Mouse (Mus musculus) hematopoietic stem cell, adult 5-6 weeks (primary cell): ENCODE data around the gene Tsga10ip. TPM values are rescaled to one million over a fixed set of nuclear protein-coding genes. Genes with fewer than 3 reads are reported as not detected.

Source experiments
- ATAC-seq, 2 experiments: fragments of 125-278 bp in 1 of 2; replicated peaks in 1 of 2; 2 replicates each; pipeline ENCODE4 v1.8.0; 2016 to 2017; ENCODE audit warnings: inconsistent platforms in 2 of 2, mild to moderate bottlenecking in 2 of 2, moderate number of reproducible peaks in 2 of 2, low read depth in 1 of 2, moderate TSS enrichment in 1 of 2; ENCODE audit not compliant: low FRiP score in 2 of 2, poor library complexity in 2 of 2, severe bottlenecking in 2 of 2, insufficient read depth in 1 of 2, low TSS enrichment in 1 of 2
- total RNA-seq: library from RNA; stranded (forward); fragments of 172-1452, 232-1000 nt; gene quantifications from 2 replicates; pipeline ENCODE4 v1.2.3, GENCODE M21; 2017

Gene Tsga10ip
- total RNA-seq, 1 experiment from 2014 or later = 0.30 TPM

GRCm38 (mm10) chr19:5425906-5426565 lies 23.7 kb upstream of the Tsga10ip start:
- no peak for ATAC-seq

GRCm38 (mm10) chr19:5424782-5425741 lies 22.7 kb upstream of the Tsga10ip start, which contains the start of the genes Drap1 and AI837181:
Gene Drap1 (minus strand): TSS chr19:5424979.
Gene AI837181 (plus strand): TSS chr19:5425144.
- ATAC-seq = peak; percentile 70 to 72

DNA sequence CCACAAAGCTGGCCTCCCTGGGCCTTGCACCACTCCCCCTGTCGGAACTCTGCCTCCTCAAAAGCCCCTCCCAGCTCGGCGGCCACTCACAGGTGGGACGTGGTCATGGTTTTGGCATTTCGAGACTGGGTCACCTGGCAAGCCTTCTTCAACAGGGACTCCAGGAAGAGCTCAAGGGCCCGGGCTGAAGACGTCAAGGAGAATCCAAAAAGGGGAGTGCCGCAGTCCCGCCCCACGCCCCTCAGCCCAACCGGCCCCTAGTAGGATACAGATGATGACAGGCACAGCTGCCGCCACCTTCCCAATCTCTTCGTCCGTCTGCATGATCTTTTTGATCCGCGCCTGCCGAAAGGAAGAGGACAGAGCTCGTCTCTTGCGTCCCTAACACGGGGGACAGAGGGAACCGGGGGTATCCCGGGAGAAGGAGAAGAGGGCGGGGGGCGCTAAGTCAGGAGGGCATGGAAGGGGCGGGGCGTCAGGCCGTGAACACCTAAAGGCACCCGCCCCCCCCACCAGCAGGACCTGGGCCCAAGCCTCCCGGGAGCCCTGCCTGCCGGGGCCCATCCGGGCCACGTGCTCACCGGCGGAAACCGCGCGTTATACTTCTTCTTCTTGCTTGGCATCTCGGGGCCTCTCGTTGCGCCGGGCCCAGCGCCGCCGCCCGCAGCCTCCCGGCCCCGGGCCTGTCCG lies 21.9 kb upstream of the Tsga10ip start:
- peak; percentile 34 to 42; a peak in 3 of 4 replicates for ATAC-seq

DNA sequence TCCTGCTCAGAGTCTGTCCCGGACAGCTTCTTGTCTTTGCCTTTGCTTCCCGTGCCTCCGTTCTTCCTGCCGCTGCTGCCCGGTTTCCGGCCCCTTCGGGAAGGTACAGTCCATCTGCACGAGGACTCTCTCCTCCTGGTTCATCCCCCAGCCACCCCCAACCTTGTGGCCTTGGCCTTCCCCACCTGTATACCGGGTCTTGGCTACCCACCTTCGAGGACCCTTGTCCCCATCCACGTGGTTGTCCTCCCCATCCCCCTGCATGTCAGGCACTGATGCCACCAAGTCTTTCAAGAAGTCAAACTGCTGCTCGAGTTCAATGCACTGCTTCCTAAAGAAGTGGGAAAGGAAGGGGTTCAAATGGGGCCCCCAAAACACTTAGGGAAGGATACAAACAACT lies 21.2 kb upstream of the Tsga10ip start:
- no peak for ATAC-seq

- no peak for ATAC-seq
Measured at GRCm38 (mm10) chr19:5422895-5423443, 20.6 kb upstream of the Tsga10ip start.

GRCm38 (mm10) chr19:5422267-5422666 lies 19.9 kb upstream of the Tsga10ip start:
- ATAC-seq = no peak

DNA sequence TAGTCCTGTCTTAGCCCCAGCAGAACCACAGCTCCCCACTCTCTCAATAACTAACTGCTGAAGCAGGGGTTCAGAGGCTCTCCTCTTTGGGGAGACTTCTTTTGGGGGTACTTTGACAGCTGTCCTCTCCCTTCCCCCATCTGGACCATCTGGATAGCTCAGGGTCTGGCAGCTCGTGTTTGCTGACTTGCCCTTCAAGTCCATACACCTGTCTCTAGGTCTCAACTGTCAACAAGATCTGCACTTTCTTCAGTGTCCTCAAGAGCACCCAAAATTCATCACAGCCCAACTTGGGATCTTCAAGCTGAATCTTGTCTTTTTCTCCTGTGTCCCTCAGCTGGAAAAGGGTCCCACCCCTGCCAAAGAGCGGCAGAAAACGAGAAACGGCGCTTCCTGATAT lies 19.5 kb upstream of the Tsga10ip start:
- ATAC-seq = no peak

GRCm38 (mm10) chr19:5420579-5420978 lies 18.3 kb upstream of the Tsga10ip start:
- no peak for ATAC-seq

DNA sequence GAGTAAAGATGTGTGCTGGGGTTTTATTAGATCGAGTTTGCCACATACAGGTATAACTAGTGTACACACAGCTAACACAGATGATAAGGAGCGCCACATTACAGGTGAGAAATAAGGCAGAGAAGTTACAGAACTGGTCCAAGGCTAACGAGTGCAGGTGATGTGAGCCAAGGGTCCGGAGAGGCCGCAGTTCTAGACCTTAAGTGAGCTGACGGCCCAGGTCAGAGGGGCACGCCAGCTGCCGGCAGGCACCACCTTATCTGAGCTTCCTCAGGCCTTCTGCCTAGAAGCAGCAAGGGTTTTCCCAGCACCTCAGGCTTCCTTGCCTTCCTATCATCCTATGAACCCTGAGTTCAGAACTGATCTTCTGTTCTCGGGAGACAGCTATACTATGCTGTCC lies 17.3 kb upstream of the Tsga10ip start:
- no peak for ATAC-seq

DNA sequence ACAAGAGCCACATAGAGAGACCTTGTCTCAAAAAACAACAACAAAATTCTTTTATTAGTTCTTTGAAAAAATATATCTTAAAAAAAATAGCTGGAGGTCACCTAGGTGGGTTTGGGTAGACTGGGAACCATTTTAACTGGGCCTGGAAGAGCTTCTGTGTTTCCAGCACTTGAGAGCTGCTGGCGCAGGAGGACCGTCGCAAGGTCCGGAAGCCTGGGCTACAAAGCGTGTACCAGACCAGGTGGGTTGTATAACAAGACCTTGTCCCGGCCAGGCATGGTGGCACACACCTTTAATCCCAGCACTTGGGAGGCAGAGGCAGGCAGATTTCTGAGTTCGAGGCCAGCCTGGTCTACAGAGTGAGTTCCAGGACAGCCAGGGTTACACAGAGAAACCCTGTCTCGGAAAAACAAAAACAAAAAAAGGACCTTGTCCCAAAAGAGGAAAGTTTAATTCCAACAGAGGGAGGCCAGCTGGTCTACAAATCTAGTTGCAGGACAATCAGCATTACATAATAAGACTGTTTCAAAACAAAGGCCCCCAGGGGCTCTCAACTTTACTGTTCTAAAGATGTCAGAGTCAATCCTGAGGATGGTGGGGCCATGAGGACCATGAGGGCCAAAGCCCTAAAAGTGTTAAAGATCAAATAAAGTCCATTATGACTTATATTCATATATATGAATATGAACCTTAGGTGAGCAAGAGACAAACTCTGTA lies 16.6 kb upstream of the Tsga10ip start:
- ATAC-seq = no peak

DNA sequence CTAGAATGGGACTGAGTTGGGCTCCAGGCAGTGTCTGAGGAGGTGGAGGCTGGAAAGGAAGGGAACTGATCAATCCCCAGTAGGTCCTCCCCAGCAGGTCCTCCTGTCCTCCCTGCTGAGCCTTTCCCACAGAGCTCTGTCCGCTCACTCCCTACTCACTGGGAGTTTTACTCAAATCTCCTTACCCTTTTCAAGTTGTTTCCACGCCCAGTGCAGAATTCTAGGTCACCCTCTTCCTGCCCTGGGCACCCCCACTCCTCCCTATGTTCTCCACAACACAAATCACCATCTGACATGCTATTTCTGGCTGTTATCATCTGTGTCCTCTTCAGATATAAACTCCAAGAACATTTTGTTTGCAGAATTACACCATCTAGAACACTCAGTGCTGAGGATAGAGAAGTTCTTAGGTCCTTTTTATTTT lies 12.2 kb upstream of the Tsga10ip start:
- no peak for ATAC-seq

DNA sequence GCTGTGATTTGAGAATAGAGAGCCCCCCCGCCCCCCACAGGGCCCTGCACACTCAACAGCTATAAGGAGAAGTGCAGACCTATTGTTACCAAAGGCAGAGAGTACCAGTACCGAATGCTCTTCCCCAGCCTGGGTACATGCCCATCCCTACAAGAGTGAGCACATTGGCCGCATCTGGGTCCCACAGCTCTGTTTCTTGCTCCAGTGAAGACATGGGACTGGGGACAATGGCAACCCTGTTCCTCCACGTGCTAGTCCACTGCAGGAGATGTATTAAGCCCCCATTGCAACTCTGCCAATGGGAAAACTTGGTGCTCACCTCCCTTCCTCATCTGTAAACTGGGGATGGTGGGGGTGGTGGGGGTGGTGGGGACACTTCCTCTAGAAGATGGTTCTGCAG lies 11.5 kb upstream of the Tsga10ip start:
- no peak for ATAC-seq

- no peak for ATAC-seq
Measured at GRCm38 (mm10) chr19:5411961-5412360, 9.6 kb upstream of the Tsga10ip start.

DNA sequence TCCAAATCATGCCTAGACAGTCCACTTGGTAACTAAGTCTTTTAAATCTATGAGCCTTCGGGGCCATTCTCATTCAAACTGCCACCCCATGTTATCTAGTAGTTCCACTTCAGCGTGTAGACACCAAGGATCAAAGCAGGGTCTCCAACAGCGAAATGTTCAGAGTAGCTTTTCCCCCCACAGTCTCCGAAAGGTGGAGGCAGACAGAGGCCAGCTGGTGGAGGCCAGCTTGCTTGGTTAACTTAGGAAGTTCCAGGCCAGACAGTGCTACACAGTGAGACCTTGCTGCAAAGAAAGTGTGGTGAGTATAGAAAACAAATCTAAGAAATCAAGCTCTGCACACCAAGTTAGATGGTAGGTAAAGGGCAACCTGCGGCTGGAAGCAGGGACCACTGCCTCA lies 8.3 kb upstream of the Tsga10ip start:
- no peak for ATAC-seq

DNA sequence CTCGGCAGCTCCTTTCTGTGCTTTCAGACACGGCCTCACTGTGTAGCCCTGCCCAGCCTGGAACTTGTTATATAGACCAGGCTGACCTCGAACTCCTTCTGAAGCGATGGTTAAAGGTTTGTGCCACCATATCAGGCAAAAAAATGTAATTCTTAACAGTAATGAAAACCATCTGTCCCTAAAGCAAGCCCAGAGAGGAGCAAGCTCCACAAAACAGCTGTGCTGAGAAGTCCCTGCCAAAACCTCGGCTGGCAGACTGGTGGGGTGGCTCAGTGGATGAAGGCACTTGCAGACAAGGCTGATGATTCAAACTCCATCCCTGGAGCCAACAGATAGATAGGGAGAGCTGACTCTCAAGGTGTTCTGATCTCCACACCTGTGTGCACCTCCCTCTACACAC lies 6.7 kb upstream of the Tsga10ip start:
- no peak for ATAC-seq

- peak; percentile 8 to 26; a peak in 2 of 4 replicates for ATAC-seq
Measured at GRCm38 (mm10) chr19:5408057-5409001, 6.0 kb upstream of the Tsga10ip start.
